Mouse (Mus musculus): ENCODE data around the gene Tesk2. TPM values are rescaled to one million over a fixed set of nuclear protein-coding genes. Genes with fewer than 3 reads are reported as not detected.

Gene Tesk2
- total and polyA plus RNA-seq, 3 experiments: 1.3 to 6.6 (median 4.8) TPM

GRCm38 (mm10) chr4:116820902-116821693, 100.3 kb downstream of the Tesk2 start:
- Histone ChIP-seq H3K9me3 (replicated peaks) (no peaks in the 10 kb centered on the region), H3K4me1 (ENCODE audit: insufficient read depth, low read depth, low read length) (peaks cover 5% of the 10 kb centered on the region), H3K4me3 (ENCODE audit: low read depth, low read length) (no peak overlapping the region; the same call in 1 of the 2 replicates), H3K27me3 (ENCODE audit: insufficient read depth, low read length) (peaks cover 38% of the 10 kb centered on the region), H3K36me3 (replicated peaks) (peaks cover 27% of the 10 kb centered on the region)
- ATAC-seq (ENCODE audit: extremely low read depth, insufficient number of reproducible peaks, low FRiP score, poor library complexity, severe bottlenecking) (no peak), DNase-seq (ENCODE audit: low spot score) (no peak)
- no peak for TF ChIP-seq CTCF (IDR thresholded peaks at IDR 0.05; ENCODE audit: low read depth, low read length)
- TF ChIP-seq TAL1 (conservative IDR thresholded peaks at IDR 0.05; ENCODE audit: low read depth, low read length): no peak
- TF ChIP-seq POLR2AphosphoS5 (IDR thresholded peaks at IDR 0.05; ENCODE audit: insufficient replicate concordance, low read depth, low read length): no peak
- TF ChIP-seq GATA2 (IDR thresholded peaks at IDR 0.05; ENCODE audit: borderline replicate concordance, low read depth, low read length): no peak
- no peak for TF ChIP-seq GATA1 (IDR thresholded peaks at IDR 0.05; ENCODE audit: borderline replicate concordance, low read length)

GRCm38 (mm10) chr4:116821694-116822016, 100.9 kb downstream of the Tesk2 start, which contains the start of gene Hpdl:
TSS of gene Hpdl (minus strand) at chr4:116821707.
- no peak for TF ChIP-seq CTCF (IDR thresholded peaks at IDR 0.05; ENCODE audit: low read depth, low read length)
- TF ChIP-seq TAL1 (conservative IDR thresholded peaks at IDR 0.05; ENCODE audit: low read depth, low read length): no peak
- TF ChIP-seq POLR2AphosphoS5 (IDR thresholded peaks at IDR 0.05; ENCODE audit: insufficient replicate concordance, low read depth, low read length): no peak
- no peak for TF ChIP-seq GATA1 (IDR thresholded peaks at IDR 0.05; ENCODE audit: borderline replicate concordance, low read length)
- TF ChIP-seq GATA2 (IDR thresholded peaks at IDR 0.05; ENCODE audit: borderline replicate concordance, low read depth, low read length): no peak
- ATAC-seq (ENCODE audit: extremely low read depth, insufficient number of reproducible peaks, low FRiP score, poor library complexity, severe bottlenecking) (no peak), DNase-seq (ENCODE audit: low spot score) (no peak)
- H3K4me3 ChIP-seq (ENCODE audit: low read depth, low read length): no peak within 1 kb of the TSS; the same call in 1 of the 2 replicates
- no peaks in the 10 kb centered on the region for H3K9me3 ChIP-seq (replicated peaks)
- H3K4me1 ChIP-seq (ENCODE audit: insufficient read depth, low read depth, low read length): peaks cover 5% of the 10 kb centered on the region
- H3K36me3 ChIP-seq (replicated peaks): peaks cover 22% of the 10 kb centered on the region
- H3K27me3 ChIP-seq (ENCODE audit: insufficient read depth, low read length): peaks cover 38% of the 10 kb centered on the region

- H3K4me3 ChIP-seq (ENCODE audit: low read depth, low read length): no peak overlapping the region
- H3K27me3 ChIP-seq (ENCODE audit: insufficient read depth, low read length): peaks cover 38% of the 10 kb centered on the region
- H3K9me3 ChIP-seq (replicated peaks): no peaks in the 10 kb centered on the region
- no peak for TF ChIP-seq GATA1 (IDR thresholded peaks at IDR 0.05; ENCODE audit: borderline replicate concordance, low read length)
- TF ChIP-seq CTCF (IDR thresholded peaks at IDR 0.05; ENCODE audit: low read depth, low read length): no peak
- no peak for TF ChIP-seq POLR2AphosphoS5 (IDR thresholded peaks at IDR 0.05; ENCODE audit: insufficient replicate concordance, low read depth, low read length)
- no peak for TF ChIP-seq GATA2 (IDR thresholded peaks at IDR 0.05; ENCODE audit: borderline replicate concordance, low read depth, low read length)
- TF ChIP-seq TAL1 (conservative IDR thresholded peaks at IDR 0.05; ENCODE audit: low read depth, low read length): no peak
- DNase-seq (ENCODE audit: low spot score) (no peak), ATAC-seq (ENCODE audit: extremely low read depth, insufficient number of reproducible peaks, low FRiP score, poor library complexity, severe bottlenecking) (no peak)
- no peaks in the 10 kb centered on the region for H3K36me3 ChIP-seq (replicated peaks)
- peaks cover 5% of the 10 kb centered on the region for H3K4me1 ChIP-seq (ENCODE audit: insufficient read depth, low read depth, low read length)
These were observed 103.8 kb downstream of the Tesk2 start for GRCm38 (mm10) chr4:116824541-116825004.

- no peak overlapping the region for H3K4me3 ChIP-seq (ENCODE audit: low read depth, low read length)
- no peak for ATAC-seq (ENCODE audit: extremely low read depth, insufficient number of reproducible peaks, low FRiP score, poor library complexity, severe bottlenecking)
- H3K4me1 ChIP-seq (ENCODE audit: insufficient read depth, low read depth, low read length): no peaks in the 10 kb centered on the region
- DNase-seq (ENCODE audit: low spot score): peak; percentile 77
- TF ChIP-seq TAL1 (conservative IDR thresholded peaks at IDR 0.05; ENCODE audit: low read depth, low read length) (no peak), CTCF (IDR thresholded peaks at IDR 0.05; ENCODE audit: low read depth, low read length) (peak; percentile 70)
- H3K9me3 ChIP-seq (replicated peaks): no peaks in the 10 kb centered on the region
- no peaks in the 10 kb centered on the region for H3K36me3 ChIP-seq (replicated peaks)
- H3K27me3 ChIP-seq (ENCODE audit: insufficient read depth, low read length): peaks cover 19% of the 10 kb centered on the region
These were observed 107.1 kb downstream of the Tesk2 start for GRCm38 (mm10) chr4:116827819-116828218.

GRCm38 (mm10) chr4:116829364-116830069, 108.8 kb downstream of the Tesk2 start:
- ATAC-seq (ENCODE audit: extremely low read depth, insufficient number of reproducible peaks, low FRiP score, poor library complexity, severe bottlenecking) (no peak), DNase-seq (ENCODE audit: low spot score) (no peak)
- TF ChIP-seq TAL1 (conservative IDR thresholded peaks at IDR 0.05; ENCODE audit: low read depth, low read length) (no peak), POLR2AphosphoS5 (IDR thresholded peaks at IDR 0.05; ENCODE audit: insufficient replicate concordance, low read depth, low read length) (no peak), CTCF (IDR thresholded peaks at IDR 0.05; ENCODE audit: low read depth, low read length) (no peak), GATA2 (IDR thresholded peaks at IDR 0.05; ENCODE audit: borderline replicate concordance, low read depth, low read length) (no peak), GATA1 (IDR thresholded peaks at IDR 0.05; ENCODE audit: borderline replicate concordance, low read length) (no peak)
- Histone ChIP-seq H3K27me3 (ENCODE audit: insufficient read depth, low read length) (peaks cover 17% of the 10 kb centered on the region), H3K9me3 (replicated peaks) (no peaks in the 10 kb centered on the region), H3K4me1 (ENCODE audit: insufficient read depth, low read depth, low read length) (no peaks in the 10 kb centered on the region), H3K36me3 (replicated peaks) (no peaks in the 10 kb centered on the region), H3K4me3 (ENCODE audit: low read depth, low read length) (no peak overlapping the region)

GRCm38 (mm10) chr4:116830070-116830368, 109.3 kb downstream of the Tesk2 start:
- ATAC-seq (ENCODE audit: extremely low read depth, insufficient number of reproducible peaks, low FRiP score, poor library complexity, severe bottlenecking) (no peak), DNase-seq (ENCODE audit: low spot score) (no peak)
- no peaks in the 10 kb centered on the region for H3K9me3 ChIP-seq (replicated peaks)
- H3K4me1 ChIP-seq (ENCODE audit: insufficient read depth, low read depth, low read length): no peaks in the 10 kb centered on the region
- H3K4me3 ChIP-seq (ENCODE audit: low read depth, low read length): no peak overlapping the region
- TF ChIP-seq CTCF (IDR thresholded peaks at IDR 0.05; ENCODE audit: low read depth, low read length) (no peak), TAL1 (conservative IDR thresholded peaks at IDR 0.05; ENCODE audit: low read depth, low read length) (no peak), POLR2AphosphoS5 (IDR thresholded peaks at IDR 0.05; ENCODE audit: insufficient replicate concordance, low read depth, low read length) (no peak)
- no peaks in the 10 kb centered on the region for H3K36me3 ChIP-seq (replicated peaks)
- peaks cover 12% of the 10 kb centered on the region for H3K27me3 ChIP-seq (ENCODE audit: insufficient read depth, low read length)

All from G1E (cell line).